Mouse (Mus musculus): ENCODE measurements at regions not wholly inside any gene's neighbourhood (a gene's known extent, or its start where the extent isn't known, plus 50 kb on each side); places are given as distances from the start of the nearest gene placed in this dataset.
A peak's percentile ranks its signal among the peaks of the same experiment; 100 is the strongest.
"Not testable (repeated sequence)": the region's sequence is repeated elsewhere in the genome, so short reads cannot be mapped to it uniquely, and the experiment has no call there.

DNA sequence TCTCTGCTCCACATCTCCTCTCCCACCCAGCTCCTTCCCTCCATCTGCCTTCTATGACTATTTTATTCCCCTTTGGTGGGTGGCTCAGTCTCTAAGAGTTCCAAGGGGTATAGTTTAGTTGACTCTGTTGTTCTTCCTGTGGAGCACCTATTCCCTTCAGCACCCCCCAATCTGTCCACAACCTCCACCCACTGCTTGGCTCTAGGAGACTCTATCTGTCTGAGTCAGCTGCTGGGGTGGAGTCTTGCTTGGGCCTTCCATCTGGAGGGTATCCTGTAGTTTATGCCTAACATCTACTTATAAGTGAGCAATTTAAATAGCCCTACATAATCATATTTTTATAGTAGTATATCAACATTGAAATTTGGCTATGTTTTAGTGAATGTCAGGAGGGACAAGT lies 434.0 kb upstream of the Amot start:
- ATAC-seq (ENCODE audit: low read depth): peak; percentile 92
- H3K4me3 ChIP-seq (ENCODE audit: low read depth, low read length); H3K9me3 ChIP-seq (replicated peaks; ENCODE audit: control insufficient read depth, low read length); H3K4me1 ChIP-seq (ENCODE audit: control insufficient read depth, low read depth, low read length); H3K9ac ChIP-seq (ENCODE audit: low read depth, low read length); H3K4me2 ChIP-seq (ENCODE audit: low read depth, low read length); H3K27ac ChIP-seq (ENCODE audit: low read length); H3K27me3 ChIP-seq (ENCODE audit: control insufficient read depth, insufficient read depth, low read depth, low read length); H3K36me3 ChIP-seq (ENCODE audit: control insufficient read depth, insufficient read depth): not testable (repeated sequence)

DNA sequence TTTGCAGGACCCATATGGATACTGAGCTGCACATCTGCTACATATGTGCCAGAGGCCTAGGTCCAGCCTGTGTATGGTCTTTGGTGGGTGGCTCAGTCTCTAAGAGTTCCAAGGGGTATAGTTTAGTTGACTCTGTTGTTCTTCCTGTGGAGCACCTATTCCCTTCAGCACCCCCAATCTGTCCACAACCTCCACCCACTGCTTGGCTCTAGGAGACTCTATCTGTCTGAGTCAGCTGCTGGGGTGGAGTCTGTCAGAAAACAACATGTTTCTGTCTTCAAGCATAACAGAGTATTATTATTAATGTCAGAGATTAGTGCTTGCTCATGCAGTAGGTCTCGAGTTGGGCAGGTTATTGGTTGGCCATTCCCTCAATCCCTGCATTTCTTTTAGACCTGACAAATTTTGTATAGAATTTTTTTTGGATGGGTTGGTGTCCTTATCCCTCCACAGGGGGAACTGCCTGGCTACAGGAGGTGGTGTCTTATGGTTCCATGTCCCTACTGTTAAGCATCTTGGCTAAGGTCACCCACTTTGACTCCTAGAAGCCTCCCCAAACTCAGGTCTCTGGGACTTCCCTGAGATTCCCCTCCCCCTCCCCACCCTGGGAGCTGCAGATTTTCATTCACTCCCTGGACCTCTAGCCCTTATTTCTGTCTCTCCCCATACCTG lies 433.4 kb upstream of the Amot start:
- H3K4me1 ChIP-seq (ENCODE audit: control insufficient read depth, low read depth, low read length): no peaks in the 10 kb centered on the region
- H3K9me3 ChIP-seq (replicated peaks; ENCODE audit: control insufficient read depth, low read length): no peaks in the 10 kb centered on the region
- peak; percentile 87 for ATAC-seq (ENCODE audit: low read depth)
- H3K36me3 ChIP-seq (ENCODE audit: control insufficient read depth, insufficient read depth): no peaks in the 10 kb centered on the region
- H3K9ac ChIP-seq (ENCODE audit: low read depth, low read length): no peak overlapping the region
- no peak overlapping the region for H3K27ac ChIP-seq (ENCODE audit: low read length)
- 30% methylated on average over 1 of the region's 1 CpGs for WGBS (ENCODE audit: insufficient replicate concordance)
- no peak overlapping the region for H3K4me3 ChIP-seq (ENCODE audit: low read depth, low read length)
- no peak overlapping the region for H3K4me2 ChIP-seq (ENCODE audit: low read depth, low read length)
- no peaks in the 10 kb centered on the region for H3K27me3 ChIP-seq (ENCODE audit: control insufficient read depth, insufficient read depth, low read depth, low read length)
